In the genomic region with DNA sequence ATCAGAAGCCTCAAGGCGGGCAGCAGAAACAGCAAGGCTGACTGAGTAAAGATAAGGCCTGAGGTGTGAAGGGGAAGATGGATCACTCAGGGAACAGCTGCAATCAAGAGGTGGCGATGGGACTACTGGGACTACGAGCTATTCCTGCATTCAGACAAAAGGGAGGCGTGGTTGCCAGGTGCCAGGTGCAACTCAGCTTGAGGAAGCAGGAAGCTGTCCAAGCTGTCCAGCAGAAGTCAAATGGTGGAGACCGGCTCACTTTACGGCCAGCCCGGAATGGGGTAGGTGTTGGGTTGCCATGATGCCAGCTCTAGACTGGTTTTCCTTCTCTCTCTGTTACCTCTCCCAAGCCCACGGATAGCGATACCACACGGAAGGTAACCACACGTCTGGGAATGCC, we compare ENCODE assay signal across 15 mouse cellular contexts.
"Had no signal": no experiment of that assay in that cellular context is flagged by ENCODE, and none has a peak within 500 bp of the region (broad histone marks: within the 10 kb centered on the region; RNA-seq: fewer than 3 reads in every experiment).

No protein-coding gene starts in this region.

- H3K27ac ChIP-seq: left cerebral cortex, adult 2 months; limb, embryonic 10.5 days; liver, embryonic 15.5 days; midbrain, embryonic 10.5 days; neural tube, embryonic 13.5 days had no signal

- H3K36me3 ChIP-seq: limb, embryonic 10.5 days; neural tube, embryonic 13.5 days had no signal

- H3K4me3 ChIP-seq: left cerebral cortex, adult 2 months; limb, embryonic 10.5 days; liver, embryonic 15.5 days; midbrain, embryonic 10.5 days; neural tube, embryonic 13.5 days had no signal

- DNase-seq: lung, adult 2 months; lung, postnatal 36 days; retina, postnatal 1 day; right cerebral cortex, postnatal 4 days; spleen, adult 18-20 months; thymus, adult 2 months; thymus, postnatal 25 days had no signal

- H3K9ac ChIP-seq: liver, embryonic 15.5 days; neural tube, embryonic 13.5 days had no signal

- H3K9me3 ChIP-seq: limb, embryonic 10.5 days; liver, embryonic 15.5 days; midbrain, embryonic 10.5 days; neural tube, embryonic 13.5 days had no signal

- ATAC-seq: lung, postnatal 0 days; midbrain, embryonic 16.5 days had no signal

- H3K27me3 ChIP-seq: liver, embryonic 15.5 days; neural tube, embryonic 13.5 days had no signal

- H3K4me2 ChIP-seq: liver, embryonic 11.5 days; liver, embryonic 15.5 days; neural tube, embryonic 13.5 days had no signal
